ENCODE assay signal across 9 mouse cellular contexts in the genomic region with DNA sequence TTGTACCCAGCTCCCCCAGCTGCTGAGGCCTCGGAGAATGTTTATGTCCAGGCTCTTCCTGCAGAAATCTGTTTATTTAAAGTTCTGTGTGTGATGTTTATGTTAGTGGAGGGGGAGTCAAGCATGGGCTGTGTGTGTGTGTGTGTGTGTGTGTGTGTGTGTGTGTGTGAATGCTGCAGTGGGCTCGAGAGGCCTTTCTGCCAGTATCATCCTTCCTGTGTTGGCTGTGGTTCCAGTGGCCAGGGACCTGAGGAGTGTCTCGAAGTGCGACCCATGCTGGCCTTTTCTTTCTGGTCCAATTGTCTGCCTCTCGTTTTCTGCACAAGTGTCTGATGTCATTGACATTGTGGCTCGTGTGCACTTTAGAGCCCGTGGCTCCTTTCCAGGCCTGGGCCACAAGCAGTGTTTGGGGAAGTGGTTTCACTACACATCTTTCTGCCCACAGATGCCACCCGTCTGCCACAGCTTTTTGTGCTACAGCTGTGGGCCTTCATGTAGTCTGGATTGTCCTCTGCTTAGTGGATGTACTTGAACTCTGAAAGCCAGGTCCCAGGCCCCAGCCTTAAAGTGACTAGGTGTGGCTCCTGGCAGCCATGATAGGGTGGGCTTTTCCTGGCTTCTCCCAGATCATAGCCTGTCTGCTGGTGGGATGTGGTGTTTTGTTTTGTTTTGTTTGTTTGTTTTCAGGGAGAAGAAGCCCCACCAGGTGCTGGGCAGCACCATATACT. TPM values are rescaled to one million over a fixed set of nuclear protein-coding genes. Genes with fewer than 3 reads are reported as not detected.
A peak's percentile ranks its signal among the peaks of the same experiment; 100 is the strongest.
DNase-seq lines count a peak whose midpoint lies in the region; ATAC-seq lines count a peak whose summit lies in the region.
"Had no signal": no experiment of that assay in that cellular context is flagged by ENCODE, and none has a peak within 500 bp of the region (broad histone marks: within the 10 kb centered on the region; RNA-seq: fewer than 3 reads in every experiment).

No protein-coding gene starts in this region.

- peak overlapping the region; percentile 72; the same call in 1 of the 2 replicates for H3K27ac ChIP-seq in intestine, embryonic 15.5 days
- H3K27ac ChIP-seq: liver, embryonic 15.5 days had no signal

- DNase-seq in kidney, postnatal 4 days, result peak; percentile 27 to 38
- no peak for DNase-seq in kidney, adult 8-10 months
- DNase-seq in embryo, embryonic 10.5 days (ENCODE audit: low spot score), result no peak
- DNase-seq in gastrocnemius, postnatal 10 days, result no peak
- no peak for DNase-seq in cerebellum, adult 8-10 months

- no peak overlapping the region for H3K4me3 ChIP-seq in intestine, embryonic 15.5 days (replicated peaks)
- H3K4me3 ChIP-seq: liver, embryonic 15.5 days had no signal

- H3K9me3 ChIP-seq in intestine, embryonic 15.5 days, result no peaks in the 10 kb centered on the region
- H3K9me3 ChIP-seq: liver, embryonic 15.5 days had no signal

- H3K4me2 ChIP-seq in intestine, embryonic 15.5 days (replicated peaks), result peak overlapping the region; percentile 6; the same call in 1 of the 2 replicates
- H3K4me2 ChIP-seq: liver, embryonic 15.5 days had no signal

- H3K9ac ChIP-seq in intestine, embryonic 15.5 days, result no peak overlapping the region
- H3K9ac ChIP-seq: liver, embryonic 15.5 days had no signal

- no peaks in the 10 kb centered on the region for H3K36me3 ChIP-seq in intestine, embryonic 15.5 days
- H3K36me3 ChIP-seq: liver, embryonic 15.5 days had no signal

- no peaks in the 10 kb centered on the region for H3K27me3 ChIP-seq in intestine, embryonic 15.5 days (replicated peaks)
- H3K27me3 ChIP-seq: liver, embryonic 15.5 days had no signal

- 40% methylated on average over 8 of the region's 8 CpGs for WGBS in intestine, embryonic 15.5 days

- ATAC-seq in activated CD4-positive, CD25-positive, alpha-beta regulatory T cell, adult 4 months, result peak; percentile 36
- ATAC-seq in intestine, embryonic 15.5 days, result peak; percentile 53; the same call in 1 of the 2 replicates
- peak; percentile 67 for ATAC-seq in neutrophil, adult 5-6 weeks (ENCODE audit: extremely low read depth, insufficient number of reproducible peaks, low FRiP score, poor library complexity, severe bottlenecking)

- H3K4me1 ChIP-seq in intestine, embryonic 15.5 days (replicated peaks), result peaks cover 57% of the 10 kb centered on the region

RNA-seq across cellular contexts. Expression of a gene that starts 23.5 kb away (rescaled TPM):
- polyA plus RNA-seq in activated CD4-positive, CD25-positive, alpha-beta regulatory T cell, adult 4 months (2017; shearing (Covaris generic)), result 1 to 10 TPM; 4.8 to 6.5 TPM
- polyA plus RNA-seq in intestine, embryonic 15.5 days (2015; fragmentation: Nextera tagmentation; extraction: Ambion mirVana), result 33.1 and 35.5 TPM in 2 replicates
- total RNA-seq in neutrophil, adult 5-6 weeks (2017), result 38.1 and 41.7 TPM in 2 replicates
- total RNA-seq in gastrocnemius, postnatal 10 days (2021), result 10 to 100 TPM; 52.5 to 53.3 TPM

Comparison
In these comparisons a context has a peak if more than half of its experiments do, and no peak if none do; other contexts are left out.
1. DNase-seq: peak in kidney, postnatal 4 days (2 of 2); none in kidney, adult 8-10 months (0 of 2), embryo, embryonic 10.5 days (single experiment), gastrocnemius, postnatal 10 days (single experiment) and cerebellum, adult 8-10 months (single experiment).
2. Peak in every context shown above with its lines, with median percentiles within 50 percentile points of each other: ATAC-seq.